In the genomic region with DNA sequence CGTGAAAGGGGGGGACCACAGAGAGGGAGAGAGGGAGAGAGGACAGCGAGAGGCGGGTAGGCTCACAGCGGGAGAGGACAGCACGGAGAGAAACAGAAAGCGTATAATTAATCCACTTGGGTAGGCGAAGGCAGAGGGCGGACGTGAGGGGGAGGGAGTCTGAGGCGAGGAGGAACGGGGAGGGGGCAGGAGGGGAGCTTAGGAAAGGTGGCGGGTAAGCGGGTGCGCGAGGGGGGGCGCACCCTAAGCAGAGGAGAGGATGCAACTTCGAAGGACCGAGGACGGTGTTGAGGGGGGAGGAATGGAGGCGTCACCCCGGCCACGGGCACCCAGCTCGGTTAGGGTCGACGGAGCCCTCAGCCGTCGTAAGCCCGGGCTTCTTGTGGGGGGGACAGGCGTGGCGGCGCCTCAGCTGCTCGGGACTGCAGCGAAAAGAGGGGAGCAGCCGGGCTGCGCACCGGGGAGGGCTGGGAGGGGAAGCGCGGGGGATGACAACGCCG, we compare ENCODE assay signal across 8 mouse cellular contexts. TPM values are rescaled to one million over a fixed set of nuclear protein-coding genes. Genes with fewer than 3 reads are reported as not detected.
DNase-seq lines count a peak whose midpoint lies in the region; ATAC-seq and TF ChIP-seq lines count a peak whose summit lies in the region.

No protein-coding gene starts in this region.

- DNase-seq in lung, embryonic 14.5 days = peak; percentile 53
- DNase-seq in lung, postnatal 25 days (ENCODE audit: low spot score) = no peak
- no peak for DNase-seq in forebrain, embryonic 11.5 days (ENCODE audit: low spot score)
- DNase-seq in adrenal gland, adult 2 months = no peak
- no peak for DNase-seq in left cerebral cortex, postnatal 25 days (ENCODE audit: low spot score in 2 of 2)
- DNase-seq in gastrocnemius, postnatal 36 days = no peak

- no peaks in the 10 kb centered on the region for H3K9me3 ChIP-seq in lung, embryonic 14.5 days (ENCODE audit: low read depth, low read length)
- no peaks in the 10 kb centered on the region for H3K9me3 ChIP-seq in forebrain, embryonic 11.5 days (ENCODE audit: control insufficient read depth, low read length)
- no peaks in the 10 kb centered on the region for H3K9me3 ChIP-seq in intestine, embryonic 16.5 days (ENCODE audit: control insufficient read depth, low read length)
- no peaks in the 10 kb centered on the region for H3K9me3 ChIP-seq in neural tube, embryonic 14.5 days (ENCODE audit: control insufficient read depth, low read length)

- peaks cover 91% of the 10 kb centered on the region for H3K27me3 ChIP-seq in lung, embryonic 14.5 days (ENCODE audit: insufficient read depth, low read length)
- H3K27me3 ChIP-seq in forebrain, embryonic 11.5 days (ENCODE audit: control insufficient read depth, insufficient read depth, low read length) = peaks cover 97% of the 10 kb centered on the region
- H3K27me3 ChIP-seq in intestine, embryonic 16.5 days (replicated peaks; ENCODE audit: control insufficient read depth, insufficient read depth, low read length) = peaks cover 62% of the 10 kb centered on the region
- H3K27me3 ChIP-seq in neural tube, embryonic 14.5 days (ENCODE audit: control insufficient read depth, insufficient read depth, low read length) = peaks cover 60% of the 10 kb centered on the region

- intact Hi-C loops in left cerebral cortex, postnatal 25 days (cut with DNase I) = no loop called here
- intact Hi-C loops in gastrocnemius, postnatal 36 days (cut with DNase I) = no loop called here

- H3K27ac ChIP-seq in lung, embryonic 14.5 days (ENCODE audit: low read depth) = peak overlapping the region; percentile 95
- H3K27ac ChIP-seq in forebrain, embryonic 11.5 days (ENCODE audit: low read depth, low read length) = no peak overlapping the region
- peak overlapping the region; percentile 80 for H3K27ac ChIP-seq in intestine, embryonic 16.5 days (ENCODE audit: low read length)
- H3K27ac ChIP-seq in neural tube, embryonic 14.5 days (ENCODE audit: low read depth, low read length) = no peak overlapping the region

- WGBS in lung, embryonic 14.5 days = under 1% methylated on average over 33 of the region's 40 CpGs
- WGBS in forebrain, embryonic 11.5 days = under 1% methylated on average over 39 of the region's 40 CpGs
- 1% methylated on average over 37 of the region's 40 CpGs for WGBS in intestine, embryonic 16.5 days
- under 1% methylated on average over 38 of the region's 40 CpGs for WGBS in neural tube, embryonic 14.5 days

- no peak for TF ChIP-seq CTCF in lung, embryonic 14.5 days (IDR thresholded peaks at IDR 0.05; ENCODE audit: low read depth)

- peaks cover 22% of the 10 kb centered on the region for H3K36me3 ChIP-seq in lung, embryonic 14.5 days (ENCODE audit: insufficient read depth)
- H3K36me3 ChIP-seq in forebrain, embryonic 11.5 days (ENCODE audit: control insufficient read depth, insufficient read depth, low read length) = no peaks in the 10 kb centered on the region
- H3K36me3 ChIP-seq in intestine, embryonic 16.5 days (ENCODE audit: control insufficient read depth, insufficient read depth, low read length) = no peaks in the 10 kb centered on the region
- H3K36me3 ChIP-seq in neural tube, embryonic 14.5 days (ENCODE audit: control insufficient read depth, insufficient read depth, low read length) = no peaks in the 10 kb centered on the region

- ATAC-seq in lung, embryonic 14.5 days (ENCODE audit: insufficient read depth) = peak; percentile 16
- peak; percentile 31 for ATAC-seq in forebrain, embryonic 11.5 days (replicated peaks; ENCODE audit: low FRiP score)
- ATAC-seq in intestine, embryonic 16.5 days = peak; percentile 2; the same call in 1 of the 2 replicates
- peak; percentile 22; the same call in 1 of the 2 replicates for ATAC-seq in neural tube, embryonic 14.5 days (ENCODE audit: low read depth)

- peak overlapping the region; percentile 83 for H3K9ac ChIP-seq in lung, embryonic 14.5 days
- no peak overlapping the region; the same call in 1 of the 2 replicates for H3K9ac ChIP-seq in forebrain, embryonic 11.5 days (ENCODE audit: low read length)
- H3K9ac ChIP-seq in intestine, embryonic 16.5 days (ENCODE audit: low read depth, low read length) = peak overlapping the region; percentile 73
- peak overlapping the region; percentile 39; the same call in 1 of the 2 replicates for H3K9ac ChIP-seq in neural tube, embryonic 14.5 days (replicated peaks; ENCODE audit: low read depth, low read length)

- H3K4me1 ChIP-seq in lung, embryonic 14.5 days (ENCODE audit: insufficient read depth) = no peaks in the 10 kb centered on the region
- peaks cover 12% of the 10 kb centered on the region for H3K4me1 ChIP-seq in forebrain, embryonic 11.5 days (replicated peaks; ENCODE audit: control insufficient read depth, insufficient read depth, low read length)
- peaks cover 17% of the 10 kb centered on the region for H3K4me1 ChIP-seq in intestine, embryonic 16.5 days (ENCODE audit: control insufficient read depth, insufficient read depth, low read length)
- 0 out of 2 replicates have a peak, but pooled peaks cover 11% of the 10 kb centered on the region for H3K4me1 ChIP-seq in neural tube, embryonic 14.5 days (ENCODE audit: control insufficient read depth, insufficient read depth, low read length)

- H3K4me3 ChIP-seq in lung, embryonic 14.5 days (ENCODE audit: low read depth, low read length) = peak overlapping the region; percentile 60
- peak overlapping the region; percentile 34 for H3K4me3 ChIP-seq in forebrain, embryonic 11.5 days (ENCODE audit: low read depth, low read length)
- peak overlapping the region; percentile 52 for H3K4me3 ChIP-seq in intestine, embryonic 16.5 days (ENCODE audit: low read length)
- H3K4me3 ChIP-seq in neural tube, embryonic 14.5 days (ENCODE audit: low read depth, low read length) = peak overlapping the region; percentile 23

- peak overlapping the region; percentile 73 for H3K4me2 ChIP-seq in lung, embryonic 14.5 days
- peak overlapping the region; percentile 43 for H3K4me2 ChIP-seq in forebrain, embryonic 11.5 days (ENCODE audit: low read depth, low read length, severe bottlenecking)
- peak overlapping the region; percentile 76 for H3K4me2 ChIP-seq in intestine, embryonic 16.5 days (ENCODE audit: low read depth, low read length)
- peak overlapping the region; percentile 44 for H3K4me2 ChIP-seq in neural tube, embryonic 14.5 days (ENCODE audit: low read depth, low read length)

RNA-seq across cellular contexts. Expression of a gene that starts 7.9 kb away (rescaled TPM):
- 437 and 452 TPM in 2 replicates for polyA plus RNA-seq in lung, embryonic 14.5 days (2014; fragmentation: Nextera tagmentation; extraction: Ambion mirVana)
- 121 and 141 TPM in 2 replicates for polyA plus RNA-seq in forebrain, embryonic 11.5 days (2014; fragmentation: Nextera tagmentation; extraction: Ambion mirVana)
- 757 and 778 TPM in 2 replicates for polyA plus RNA-seq in intestine, embryonic 16.5 days (2015; fragmentation: Nextera tagmentation; extraction: Ambion mirVana)
- polyA plus RNA-seq in neural tube, embryonic 14.5 days (2014; fragmentation: Nextera tagmentation; extraction: Ambion mirVana) = 24.6 and 171 TPM in 2 replicates
- total RNA-seq in adrenal gland, adult 2 months (2021) = 10 to 100 TPM in 1 of 2 experiments, 1 to 10 TPM in 1; 8.6 to 13.1 TPM
- polyA plus RNA-seq in adrenal gland, adult 2 months (2012; rRNA removed) = 22.4 and 32.0 TPM in 2 replicates
- 100 to 1,000 TPM; 104 to 130 TPM for total RNA-seq in left cerebral cortex, postnatal 25 days (2021)
- 10 to 100 TPM; 87.0 to 98.1 TPM for total RNA-seq in gastrocnemius, postnatal 36 days (2021)

RNA-seq across cellular contexts. Expression of a gene that starts 11.0 kb away (rescaled TPM):
- not detected in 2 replicates for polyA plus RNA-seq in lung, embryonic 14.5 days (2014; fragmentation: Nextera tagmentation; extraction: Ambion mirVana)
- polyA plus RNA-seq in forebrain, embryonic 11.5 days (2014; fragmentation: Nextera tagmentation; extraction: Ambion mirVana) = not detected in 2 replicates
- polyA plus RNA-seq in intestine, embryonic 16.5 days (2015; fragmentation: Nextera tagmentation; extraction: Ambion mirVana) = 1.1 and 1.9 TPM in 2 replicates
- polyA plus RNA-seq in neural tube, embryonic 14.5 days (2014; fragmentation: Nextera tagmentation; extraction: Ambion mirVana) = not detected in 2 replicates
- total RNA-seq in adrenal gland, adult 2 months (2021) = not detected
- polyA plus RNA-seq in adrenal gland, adult 2 months (2012; rRNA removed) = not detected in 2 replicates
- not detected for total RNA-seq in left cerebral cortex, postnatal 25 days (2021)
- total RNA-seq in gastrocnemius, postnatal 36 days (2021) = under 1 TPM in 1 of 2 experiments, not detected in 1; 0.17 TPM

Comparison
In these comparisons a context has a peak if more than half of its experiments do, and no peak if none do; other contexts are left out.
1. H3K27ac ChIP-seq: peak in lung, embryonic 14.5 days (single experiment) and intestine, embryonic 16.5 days (single experiment); none in forebrain, embryonic 11.5 days (single experiment) and neural tube, embryonic 14.5 days (single experiment).
2. Peak in every context shown above with its lines, with median percentiles within 50 percentile points of each other: ATAC-seq, H3K4me2 ChIP-seq and H3K4me3 ChIP-seq.